Comparison of ENCODE assay signal across 16 mouse cellular contexts in the genomic region with DNA sequence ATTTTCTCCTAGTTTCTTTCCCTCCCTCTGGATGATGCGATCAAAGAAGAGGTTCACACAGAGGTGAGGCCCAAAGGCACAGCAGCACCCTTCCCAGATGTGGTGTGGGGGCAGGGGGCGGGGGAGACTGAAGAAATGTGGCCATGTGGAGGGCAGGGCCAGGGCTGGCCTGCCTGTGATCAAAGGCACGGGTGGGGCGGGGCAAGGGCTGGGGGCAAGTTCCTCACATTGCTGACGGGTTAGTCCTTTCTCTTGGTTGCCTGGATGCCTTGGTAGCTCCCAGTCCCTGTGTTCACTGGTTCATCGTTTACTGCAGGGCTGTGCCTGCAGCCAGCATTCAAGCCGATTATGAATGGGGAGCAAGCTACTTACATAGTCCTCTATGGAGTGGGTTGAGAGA.
DNase-seq lines count a peak whose midpoint lies in the region; ATAC-seq and TF ChIP-seq lines count a peak whose summit lies in the region.
"Had no signal": no experiment of that assay in that cellular context is flagged by ENCODE, and none has a peak within 500 bp of the region (broad histone marks: within the 10 kb centered on the region; RNA-seq: fewer than 3 reads in every experiment).

No protein-coding gene starts in this region.

- no peak for DNase-seq in hindbrain, postnatal 0 days (ENCODE audit: low spot score)
- peak; percentile 89 for DNase-seq in midbrain, embryonic 11.5 days (ENCODE audit: low spot score, missing footprints)
- no peak for DNase-seq in midbrain, embryonic 14.5 days
- peak; percentile 42 for DNase-seq in embryo, embryonic 10 days (ENCODE audit: low spot score)
- peak; percentile 19 for DNase-seq in mesoderm, embryonic 11.5 days (ENCODE audit: low read depth, low spot score)
- DNase-seq in urinary bladder, adult 2 months (ENCODE audit: low spot score): no peak
- DNase-seq: adrenal gland, postnatal 14 days; cerebellum, adult 9-10 months; right cerebral cortex, postnatal 4 days had no signal

- no peak overlapping the region for H3K27ac ChIP-seq in hindbrain, embryonic 12.5 days
- H3K27ac ChIP-seq in hindbrain, postnatal 0 days: no peak overlapping the region
- H3K27ac ChIP-seq in midbrain, embryonic 11.5 days (ENCODE audit: low read depth, low read length): no peak overlapping the region
- H3K27ac ChIP-seq in midbrain, embryonic 14.5 days (replicated peaks; ENCODE audit: low read depth, low read length): no peak overlapping the region
- H3K27ac ChIP-seq: embryonic facial prominence, embryonic 10.5 days; left cerebral cortex, adult 2 months; limb, embryonic 13.5 days had no signal

- no peak overlapping the region for H3K4me3 ChIP-seq in hindbrain, embryonic 12.5 days
- H3K4me3 ChIP-seq in hindbrain, postnatal 0 days (ENCODE audit: low read length): no peak overlapping the region
- H3K4me3 ChIP-seq in midbrain, embryonic 11.5 days (ENCODE audit: low read depth, low read length): no peak overlapping the region
- H3K4me3 ChIP-seq in midbrain, embryonic 14.5 days (replicated peaks; ENCODE audit: low read depth, low read length): no peak overlapping the region
- H3K4me3 ChIP-seq: embryonic facial prominence, embryonic 10.5 days; erythroblast, embryonic 14.5 days; left cerebral cortex, adult 2 months; limb, embryonic 13.5 days; megakaryocyte, embryonic 14.5 days had no signal

- no peak overlapping the region for H3K4me2 ChIP-seq in hindbrain, embryonic 12.5 days (replicated peaks)
- H3K4me2 ChIP-seq in hindbrain, postnatal 0 days (ENCODE audit: low read depth, low read length): no peak overlapping the region
- no peak overlapping the region for H3K4me2 ChIP-seq in midbrain, embryonic 11.5 days
- no peak overlapping the region for H3K4me2 ChIP-seq in midbrain, embryonic 14.5 days (ENCODE audit: low read length)
- H3K4me2 ChIP-seq: limb, embryonic 13.5 days had no signal

- H3K27me3 ChIP-seq in hindbrain, embryonic 12.5 days: peaks cover 49% of the 10 kb centered on the region
- peaks cover 7% of the 10 kb centered on the region; the same call in 1 of the 2 replicates for H3K27me3 ChIP-seq in hindbrain, postnatal 0 days (ENCODE audit: insufficient read depth, low read length)
- H3K27me3 ChIP-seq in midbrain, embryonic 11.5 days (ENCODE audit: control insufficient read depth, insufficient read depth, low read length): peaks cover 22% of the 10 kb centered on the region
- no peaks in the 10 kb centered on the region for H3K27me3 ChIP-seq in midbrain, embryonic 14.5 days (ENCODE audit: control insufficient read depth, insufficient read depth, low read length)

- WGBS in hindbrain, embryonic 12.5 days: 28% methylated on average over 7 of the region's 7 CpGs
- WGBS in hindbrain, postnatal 0 days: 36% methylated on average over 7 of the region's 7 CpGs
- 34% methylated on average over 7 of the region's 7 CpGs for WGBS in midbrain, embryonic 11.5 days
- WGBS in midbrain, embryonic 14.5 days: 19% methylated on average over 7 of the region's 7 CpGs

- H3K9ac ChIP-seq in hindbrain, embryonic 12.5 days: no peak overlapping the region
- H3K9ac ChIP-seq in hindbrain, postnatal 0 days (replicated peaks; ENCODE audit: low read length): no peak overlapping the region
- H3K9ac ChIP-seq in midbrain, embryonic 11.5 days (ENCODE audit: low read length): no peak overlapping the region
- H3K9ac ChIP-seq in midbrain, embryonic 14.5 days (replicated peaks; ENCODE audit: low read length): no peak overlapping the region
- H3K9ac ChIP-seq: limb, embryonic 13.5 days had no signal

- 0 out of 2 replicates have a peak, but pooled peaks have one; percentile 35 for ATAC-seq in hindbrain, embryonic 12.5 days (ENCODE audit: low FRiP score)
- no peak for ATAC-seq in hindbrain, postnatal 0 days
- peak; percentile 88 for ATAC-seq in midbrain, embryonic 11.5 days (ENCODE audit: low FRiP score)
- ATAC-seq in midbrain, embryonic 14.5 days (ENCODE audit: low FRiP score, low TSS enrichment): no peak
- ATAC-seq: CD4-positive, CD25-positive, alpha-beta regulatory T cell, adult 4 months had no signal

- H3K4me1 ChIP-seq in hindbrain, embryonic 12.5 days: peaks cover 3% of the 10 kb centered on the region; the same call in 1 of the 2 replicates
- no peaks in the 10 kb centered on the region for H3K4me1 ChIP-seq in hindbrain, postnatal 0 days (ENCODE audit: insufficient read depth, low read length)
- peaks cover 6% of the 10 kb centered on the region; the same call in 1 of the 2 replicates for H3K4me1 ChIP-seq in midbrain, embryonic 11.5 days (ENCODE audit: control insufficient read depth, insufficient read depth, low read length)
- no peaks in the 10 kb centered on the region for H3K4me1 ChIP-seq in midbrain, embryonic 14.5 days (ENCODE audit: control insufficient read depth, insufficient read depth, low read length)
- H3K4me1 ChIP-seq: megakaryocyte, embryonic 14.5 days had no signal

- TF ChIP-seq CTCF in hindbrain, postnatal 0 days (IDR thresholded peaks at IDR 0.05; ENCODE audit: low read depth): no peak

- H3K36me3 ChIP-seq in hindbrain, embryonic 12.5 days: no peaks in the 10 kb centered on the region
- H3K36me3 ChIP-seq in hindbrain, postnatal 0 days (ENCODE audit: insufficient read depth, low read length): no peaks in the 10 kb centered on the region
- no peaks in the 10 kb centered on the region for H3K36me3 ChIP-seq in midbrain, embryonic 11.5 days (ENCODE audit: control insufficient read depth, insufficient read depth, low read length)
- H3K36me3 ChIP-seq in midbrain, embryonic 14.5 days (ENCODE audit: control insufficient read depth, insufficient read depth, low read length): no peaks in the 10 kb centered on the region
- H3K36me3 ChIP-seq: embryonic facial prominence, embryonic 10.5 days; limb, embryonic 13.5 days had no signal

- H3K9me3 ChIP-seq in hindbrain, embryonic 12.5 days (replicated peaks): no peaks in the 10 kb centered on the region
- H3K9me3 ChIP-seq in hindbrain, postnatal 0 days (ENCODE audit: low read length): no peaks in the 10 kb centered on the region
- no peaks in the 10 kb centered on the region for H3K9me3 ChIP-seq in midbrain, embryonic 11.5 days (ENCODE audit: control insufficient read depth, low read length)
- H3K9me3 ChIP-seq in midbrain, embryonic 14.5 days (ENCODE audit: control insufficient read depth, low read length): no peaks in the 10 kb centered on the region
- H3K9me3 ChIP-seq: embryonic facial prominence, embryonic 10.5 days; limb, embryonic 13.5 days; megakaryocyte, embryonic 14.5 days had no signal

Comparison
In these comparisons a context has a peak if more than half of its experiments do, and no peak if none do; other contexts are left out.
1. ATAC-seq: peak in hindbrain, embryonic 12.5 days (single experiment) and midbrain, embryonic 11.5 days (single experiment); none in hindbrain, postnatal 0 days (single experiment) and midbrain, embryonic 14.5 days (single experiment).
2. DNase-seq: peak in midbrain, embryonic 11.5 days (single experiment), embryo, embryonic 10 days (single experiment) and mesoderm, embryonic 11.5 days (single experiment); none in hindbrain, postnatal 0 days (single experiment), midbrain, embryonic 14.5 days (single experiment) and urinary bladder, adult 2 months (single experiment).